Mouse (Mus musculus): ENCODE measurements around the gene E2f8. TPM values are rescaled to one million over a fixed set of nuclear protein-coding genes. Genes with fewer than 3 reads are reported as not detected.

Gene E2f8
- total and polyA plus RNA-seq, 3 experiments: 2.6 to 17.1 (median 3.8) TPM

- Histone ChIP-seq H3K36me3 (replicated peaks in 1 of 2; ENCODE audit: control insufficient read depth in 1 of 2, insufficient read depth in 1 of 2, low read length in 1 of 2) (no peaks in the 10 kb centered on the region), H3K9ac (ENCODE audit: insufficient read depth, low read depth) (no peak overlapping the region), H3K4me1 (ENCODE audit: control insufficient read depth in 1 of 2, insufficient read depth in 2 of 2) (peaks cover 9 to 24% of the 10 kb centered on the region in 2 experiments), H3K79me2 (replicated peaks; ENCODE audit: control insufficient read depth, extremely low read depth, insufficient read depth, poor library complexity, severe bottlenecking) (no peaks in the 10 kb centered on the region), H3K9me3 (replicated peaks; ENCODE audit: low read length) (no peaks in the 10 kb centered on the region), H3K4me3 (replicated peaks in 1 of 3; ENCODE audit: low read depth in 2 of 3, low read length in 2 of 3, poor library complexity in 1 of 3) (no peak overlapping the region), H3K27ac (ENCODE audit: insufficient read depth, low read depth) (no peak overlapping the region), H3K4me2 (ENCODE audit: insufficient read depth, low read depth, poor library complexity, severe bottlenecking) (no peak overlapping the region), H3K27me3 (replicated peaks) (no peaks in the 10 kb centered on the region)
- TF ChIP-seq POLR2AphosphoS2 (IDR thresholded peaks at IDR 0.05; ENCODE audit: low read depth, low read length): no peak
- no peak for TF ChIP-seq PAX5 (IDR thresholded peaks at IDR 0.05; ENCODE audit: low read length)
- no peak for TF ChIP-seq MAX (IDR thresholded peaks at IDR 0.05; ENCODE audit: low read length)
- TF ChIP-seq E2F4 (IDR thresholded peaks at IDR 0.05; ENCODE audit: insufficient replicate concordance, low read depth, low read length): no peak
- no peak for TF ChIP-seq IRF4 (IDR thresholded peaks at IDR 0.05; ENCODE audit: low read depth, low read length)
- no peak for TF ChIP-seq ZC3H11A (IDR thresholded peaks at IDR 0.05; ENCODE audit: low read depth, low read length)
- TF ChIP-seq BHLHE40 (IDR thresholded peaks at IDR 0.05; ENCODE audit: low read depth, low read length): no peak
- TF ChIP-seq EP300 (IDR thresholded peaks at IDR 0.05; ENCODE audit: low read length): no peak
- no peak for TF ChIP-seq CTCF (conservative IDR thresholded peaks at IDR 0.05 in 1 of 2, IDR thresholded peaks at IDR 0.05 in 1 of 2; ENCODE audit: low read depth in 2 of 2, low read length in 2 of 2)
- DNase-seq (ENCODE audit: extremely low read depth): no peak
- in situ Hi-C loops (cut with MboI; ENCODE audit: low pct_ligation_motif_present, low pct_unique_long_range_greater_than_20kb, low sequenced_read_pairs): no loop called here
- dilution Hi-C loops (cut with MboI; ENCODE audit: extremely low pct_ligation_motif_present, extremely low pct_unique_long_range_greater_than_20kb, low sequenced_read_pairs): no loop called here
Observed at GRCm38 (mm10) chr7:48834989-48835626, 46.3 kb downstream of the E2f8 start.

GRCm38 (mm10) chr7:48834371-48834970 lies 46.9 kb downstream of the E2f8 start:
- Histone ChIP-seq H3K36me3 (replicated peaks in 1 of 2; ENCODE audit: control insufficient read depth in 1 of 2, insufficient read depth in 1 of 2, low read length in 1 of 2) (no peaks in the 10 kb centered on the region), H3K4me3 (replicated peaks in 1 of 3; ENCODE audit: low read depth in 2 of 3, low read length in 2 of 3, poor library complexity in 1 of 3) (no peak overlapping the region), H3K27ac (ENCODE audit: insufficient read depth, low read depth) (no peak overlapping the region), H3K9me3 (replicated peaks; ENCODE audit: low read length) (no peaks in the 10 kb centered on the region), H3K4me1 (ENCODE audit: control insufficient read depth in 1 of 2, insufficient read depth in 2 of 2) (peaks cover 9 to 24% of the 10 kb centered on the region in 2 experiments), H3K79me2 (replicated peaks; ENCODE audit: control insufficient read depth, extremely low read depth, insufficient read depth, poor library complexity, severe bottlenecking) (no peaks in the 10 kb centered on the region), H3K4me2 (ENCODE audit: insufficient read depth, low read depth, poor library complexity, severe bottlenecking) (no peak overlapping the region), H3K27me3 (replicated peaks) (no peaks in the 10 kb centered on the region), H3K9ac (ENCODE audit: insufficient read depth, low read depth) (no peak overlapping the region)
- TF ChIP-seq HCFC1 (IDR thresholded peaks at IDR 0.05; ENCODE audit: low read depth, low read length): no peak
- no peak for TF ChIP-seq E2F4 (IDR thresholded peaks at IDR 0.05; ENCODE audit: insufficient replicate concordance, low read depth, low read length)
- no peak for TF ChIP-seq IRF4 (IDR thresholded peaks at IDR 0.05; ENCODE audit: low read depth, low read length)
- no peak for TF ChIP-seq MXI1 (IDR thresholded peaks at IDR 0.05; ENCODE audit: low read depth, low read length)
- TF ChIP-seq RAD21 (IDR thresholded peaks at IDR 0.05; ENCODE audit: low read depth, low read length): no peak
- DNase-seq (ENCODE audit: extremely low read depth): no peak
- dilution Hi-C loops (cut with MboI; ENCODE audit: extremely low pct_ligation_motif_present, extremely low pct_unique_long_range_greater_than_20kb, low sequenced_read_pairs) (no loop called here), in situ Hi-C loops (cut with MboI; ENCODE audit: low pct_ligation_motif_present, low pct_unique_long_range_greater_than_20kb, low sequenced_read_pairs) (no loop called here)

GRCm38 (mm10) chr7:48832735-48833134 lies 48.7 kb downstream of the E2f8 start:
- H3K4me1 ChIP-seq (ENCODE audit: control insufficient read depth in 1 of 2, insufficient read depth in 2 of 2): peaks cover 9 to 29% of the 10 kb centered on the region in 2 experiments
- no peaks in the 10 kb centered on the region for H3K79me2 ChIP-seq (replicated peaks; ENCODE audit: control insufficient read depth, extremely low read depth, insufficient read depth, poor library complexity, severe bottlenecking)
- TF ChIP-seq ZNF384 (IDR thresholded peaks at IDR 0.05; ENCODE audit: low read depth, low read length) (no peak), POLR2A (IDR thresholded peaks at IDR 0.05; ENCODE audit: low read depth, low read length) (no peak), TCF12 (IDR thresholded peaks at IDR 0.05; ENCODE audit: low read depth, low read length) (no peak), NRF1 (IDR thresholded peaks at IDR 0.05; ENCODE audit: low read depth, low read length) (no peak)
- no peak overlapping the region for H3K4me3 ChIP-seq (replicated peaks in 1 of 3; ENCODE audit: low read depth in 2 of 3, low read length in 2 of 3, poor library complexity in 1 of 3)
- no peak overlapping the region for H3K9ac ChIP-seq (ENCODE audit: insufficient read depth, low read depth)
- no peaks in the 10 kb centered on the region for H3K9me3 ChIP-seq (replicated peaks; ENCODE audit: low read length)
- peaks cover 0 to 3% of the 10 kb centered on the region in 2 experiments for H3K36me3 ChIP-seq (replicated peaks in 1 of 2; ENCODE audit: control insufficient read depth in 1 of 2, insufficient read depth in 1 of 2, low read length in 1 of 2)
- H3K27ac ChIP-seq (ENCODE audit: insufficient read depth, low read depth): no peak overlapping the region
- dilution Hi-C loops (cut with MboI; ENCODE audit: extremely low pct_ligation_motif_present, extremely low pct_unique_long_range_greater_than_20kb, low sequenced_read_pairs) (no loop called here), in situ Hi-C loops (cut with MboI; ENCODE audit: low pct_ligation_motif_present, low pct_unique_long_range_greater_than_20kb, low sequenced_read_pairs) (no loop called here)
- no peak overlapping the region for H3K4me2 ChIP-seq (ENCODE audit: insufficient read depth, low read depth, poor library complexity, severe bottlenecking)
- DNase-seq (ENCODE audit: extremely low read depth): peak; percentile 38
- H3K27me3 ChIP-seq (replicated peaks): no peaks in the 10 kb centered on the region

Measured in CH12.LX (cell line).